Mouse (Mus musculus): ENCODE measurements around the gene Babam1.
A peak's percentile ranks its signal among the peaks of the same experiment; 100 is the strongest.

Babam1 gene

GRCm38 (mm10) chr8:71381421-71381970 lies 15.2 kb upstream of the Babam1 start, which contains the start of gene Nr2f6:
TSS of gene Nr2f6 (minus strand) at chr8:71381960.
- peak; percentile 66 for DNase-seq (ENCODE audit: low spot score)

DNA sequence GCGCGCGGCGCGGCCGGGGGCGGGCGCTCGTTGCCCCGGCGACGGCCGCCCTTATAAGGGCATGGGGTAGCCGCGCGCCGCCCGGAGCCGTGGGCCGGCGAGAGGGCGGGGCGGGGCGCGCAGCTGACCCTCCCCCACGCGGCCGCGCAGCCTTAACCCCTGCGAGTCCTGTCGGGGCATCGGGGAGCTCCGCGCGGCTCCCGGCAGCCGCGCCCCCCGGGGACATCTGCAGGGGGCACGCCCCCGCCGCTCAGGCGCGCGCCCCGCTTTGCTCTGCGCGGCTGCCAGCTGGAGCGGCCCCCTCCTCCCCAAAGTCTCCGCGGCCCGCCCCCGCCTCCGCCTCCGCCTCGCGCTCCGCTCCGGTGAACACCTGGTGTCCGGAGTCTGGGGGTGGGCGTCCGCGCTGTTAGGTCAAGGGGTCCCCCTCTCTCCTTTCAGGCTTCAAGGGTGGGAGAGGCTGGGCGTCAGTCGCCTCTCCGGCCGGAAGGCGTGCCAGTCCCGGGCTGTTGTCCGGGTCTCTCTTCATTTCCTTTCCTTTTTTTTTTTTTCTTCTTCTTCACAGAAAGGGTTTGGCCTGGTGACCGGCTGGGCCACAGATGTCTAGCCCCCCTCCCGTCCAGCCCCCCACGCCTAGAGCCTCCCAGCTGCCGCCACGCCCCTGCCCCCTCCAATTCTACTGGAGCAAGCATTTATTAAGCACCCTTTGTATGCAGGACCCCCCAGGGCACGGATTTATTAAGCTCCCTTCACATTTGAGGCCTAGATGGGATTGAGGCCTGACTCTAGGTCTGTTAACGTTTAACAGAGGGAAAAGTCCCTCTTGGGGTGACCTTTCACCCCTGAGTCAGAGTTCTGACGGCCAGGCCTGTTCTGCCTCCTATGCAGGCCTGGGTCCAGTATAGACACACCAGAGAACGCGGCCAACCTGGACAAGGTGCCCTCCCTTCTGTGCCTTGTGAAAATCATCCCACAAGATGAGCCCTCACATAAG lies 14.4 kb upstream of the Babam1 start:
- DNase-seq (ENCODE audit: low spot score): peak; percentile 67

- DNase-seq (ENCODE audit: low spot score): no peak
Measured at GRCm38 (mm10) chr8:71383396-71383795, 13.3 kb upstream of the Babam1 start.

GRCm38 (mm10) chr8:71383860-71384259 lies 12.8 kb upstream of the Babam1 start:
- no peak for DNase-seq (ENCODE audit: low spot score)

GRCm38 (mm10) chr8:71385212-71385835 lies 11.3 kb upstream of the Babam1 start:
- DNase-seq (ENCODE audit: low spot score): no peak

- DNase-seq (ENCODE audit: low spot score): no peak
Measured at GRCm38 (mm10) chr8:71388267-71388666, 8.4 kb upstream of the Babam1 start.

DNA sequence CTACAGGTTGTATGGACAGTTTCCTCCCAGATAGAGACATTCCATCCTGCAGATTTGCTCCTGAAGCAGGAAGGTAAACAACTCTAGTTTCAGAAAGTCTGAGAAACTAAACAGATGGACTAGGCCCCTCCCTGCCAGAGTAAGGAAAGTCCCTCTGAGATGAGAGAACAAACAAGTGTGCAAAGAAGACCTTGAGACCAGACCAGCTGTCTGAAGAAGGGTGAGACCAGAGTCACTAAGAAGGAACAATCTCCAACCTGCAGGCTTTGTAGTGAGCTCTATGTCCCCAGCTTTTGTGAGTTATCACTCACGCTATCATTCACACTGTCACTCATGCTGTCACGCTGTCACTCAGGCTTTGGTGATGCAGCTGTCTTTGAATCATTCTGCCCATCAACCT lies 5.0 kb upstream of the Babam1 start:
- DNase-seq (ENCODE audit: low spot score): no peak

DNA sequence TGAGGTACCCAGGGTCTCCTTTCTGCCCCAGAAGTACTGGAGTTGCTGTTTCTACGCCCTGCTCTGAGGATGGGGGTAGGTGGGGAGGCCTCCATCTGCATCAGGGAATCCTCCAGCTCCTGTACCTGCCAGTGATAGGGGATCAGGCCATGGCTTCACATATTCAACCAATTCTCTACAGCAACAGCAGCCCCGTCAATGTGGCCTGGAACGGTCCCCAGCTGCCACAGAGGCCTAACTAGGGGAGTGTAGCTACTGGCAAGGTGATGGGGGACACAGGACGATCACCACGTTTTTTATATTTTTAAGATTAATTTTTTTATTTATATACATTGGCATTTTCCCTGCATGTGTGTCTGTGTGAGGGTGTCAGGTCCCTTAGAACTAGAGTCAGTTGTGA lies 4.3 kb upstream of the Babam1 start:
- DNase-seq (ENCODE audit: low spot score): no peak

DNA sequence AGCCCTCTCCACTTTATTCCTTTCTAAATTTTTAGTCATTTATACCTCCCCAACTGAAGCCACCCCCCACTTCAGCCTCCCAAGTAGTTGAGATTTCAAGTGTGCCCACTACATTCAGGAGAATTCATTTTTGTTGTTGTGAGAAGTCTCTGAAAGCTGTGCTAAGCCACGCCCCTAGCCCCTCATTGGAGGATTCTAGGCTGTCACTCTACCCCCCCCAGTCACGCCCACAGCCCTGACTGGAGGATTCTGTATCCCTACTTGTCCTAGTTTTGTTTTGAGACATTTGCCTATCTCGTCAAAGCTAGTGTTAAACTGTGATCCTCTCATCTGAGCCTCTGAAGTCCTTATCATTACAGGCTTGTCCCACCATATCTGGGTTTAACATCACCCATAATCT lies 3.8 kb upstream of the Babam1 start:
- no peak for DNase-seq (ENCODE audit: low spot score)

GRCm38 (mm10) chr8:71394481-71394880 lies 2.2 kb upstream of the Babam1 start:
- no peak for DNase-seq (ENCODE audit: low spot score)

DNA sequence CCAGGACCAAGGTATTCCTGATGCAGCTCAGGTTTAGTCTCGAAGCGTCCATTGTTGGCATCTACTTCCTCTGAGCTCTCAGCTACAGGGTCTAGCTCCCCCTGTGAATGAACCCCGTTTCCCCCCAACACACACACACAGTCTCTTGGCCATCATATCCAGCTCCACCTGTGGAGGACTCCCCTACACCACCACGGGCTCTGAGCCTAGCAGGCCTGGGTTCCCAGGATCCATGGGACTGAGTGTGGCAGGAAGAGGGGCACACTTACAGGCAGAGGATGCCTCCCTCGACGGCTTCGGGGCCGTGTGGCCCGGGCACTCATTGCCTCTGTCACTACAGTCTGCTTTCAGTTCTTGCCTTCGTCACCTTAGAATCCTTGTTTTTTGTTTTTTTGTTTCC lies 1.6 kb upstream of the Babam1 start:
- DNase-seq (ENCODE audit: low spot score): no peak

- no peak for DNase-seq (ENCODE audit: low spot score)
Measured at GRCm38 (mm10) chr8:71395629-71396028, 1.0 kb upstream of the Babam1 start, which contains the start of gene Ushbp1. TSS of gene Ushbp1 (minus strand) at chr8:71395802.

DNA sequence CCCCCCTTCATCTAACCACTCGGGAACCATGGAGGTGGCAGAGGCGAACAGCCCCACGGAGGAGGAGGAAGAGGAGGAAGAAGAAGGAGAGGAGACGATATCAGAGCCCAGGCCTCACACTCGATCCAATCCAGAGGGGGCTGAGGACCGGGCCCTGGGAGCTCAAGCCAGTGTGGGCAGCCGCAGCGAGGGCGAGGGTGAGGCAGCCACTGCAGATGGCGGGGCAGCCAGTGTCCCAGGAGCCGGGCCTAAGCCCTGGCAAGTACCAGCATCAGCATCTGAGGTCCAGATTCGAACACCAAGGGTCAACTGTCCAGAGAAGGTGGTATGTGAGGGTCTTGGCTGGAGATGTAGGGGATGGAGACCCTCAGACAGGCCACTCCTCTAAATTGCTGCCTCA lies 1.0 kb downstream of the Babam1 start:
- no peak for DNase-seq (ENCODE audit: low spot score)

GRCm38 (mm10) chr8:71400826-71401225 lies 4.2 kb downstream of the Babam1 start:
- no peak for DNase-seq (ENCODE audit: low spot score)

GRCm38 (mm10) chr8:71401454-71401853 lies 4.8 kb downstream of the Babam1 start:
- no peak for DNase-seq (ENCODE audit: low spot score)

- no peak for DNase-seq (ENCODE audit: low spot score)
Measured at GRCm38 (mm10) chr8:71402446-71402964, 5.8 kb downstream of the Babam1 start.

DNA sequence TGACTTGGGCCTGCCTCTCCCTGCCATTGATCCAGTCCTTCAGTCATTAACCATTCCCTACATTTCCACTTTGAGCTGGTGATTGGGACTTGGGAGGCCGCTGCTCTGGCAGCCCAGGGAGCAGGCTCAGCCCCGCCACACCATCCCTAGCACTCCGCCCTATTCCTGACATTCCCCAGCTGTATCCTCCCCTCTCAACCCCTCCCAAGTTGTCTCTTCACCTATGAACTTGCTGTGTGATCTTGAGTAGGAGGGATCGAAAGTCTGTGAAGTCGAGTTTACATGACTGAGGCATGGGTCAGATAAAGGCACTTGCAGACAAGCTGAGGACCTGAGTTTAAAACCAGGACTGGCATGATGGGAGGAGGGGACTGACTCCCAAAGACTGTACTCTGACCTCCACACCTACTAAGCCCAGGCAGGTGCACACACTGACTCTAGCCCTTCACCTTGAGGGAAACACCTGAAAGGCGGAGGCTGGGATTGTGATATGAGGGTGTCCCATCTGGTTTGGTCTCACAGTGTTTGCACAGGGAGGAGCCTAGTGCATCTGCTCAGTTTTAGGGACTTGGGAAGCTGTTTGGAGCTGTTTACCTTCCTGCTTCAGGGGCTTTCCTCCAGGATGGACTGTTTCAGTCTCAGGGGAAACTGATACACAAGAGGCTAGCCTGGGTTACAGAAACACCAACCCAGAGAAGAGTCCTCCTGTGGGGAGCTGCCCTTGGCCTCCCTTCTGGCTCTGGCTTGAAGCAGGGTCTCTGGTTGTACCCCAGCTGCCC lies 6.6 kb downstream of the Babam1 start:
- DNase-seq (ENCODE audit: low spot score): no peak

DNA sequence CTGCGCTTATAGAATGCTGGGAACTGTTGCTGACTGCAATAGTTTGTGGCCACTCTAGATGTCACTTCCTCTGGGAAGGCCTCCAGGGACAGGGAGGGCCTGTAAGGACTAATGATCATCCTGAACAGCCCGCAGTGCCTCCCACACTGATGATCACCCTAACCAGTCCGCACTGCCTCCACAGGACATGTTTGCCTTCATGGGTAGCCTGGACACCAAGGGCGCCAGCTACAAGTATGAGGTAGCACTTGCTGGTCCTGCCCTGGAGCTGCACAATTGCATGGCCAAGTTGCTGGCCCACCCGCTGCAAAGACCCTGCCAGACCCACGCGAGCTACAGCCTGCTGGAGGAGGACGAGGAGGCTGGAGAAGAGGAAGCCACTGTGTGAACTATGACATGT lies 7.3 kb downstream of the Babam1 start:
- DNase-seq (ENCODE audit: low spot score): no peak

DNA sequence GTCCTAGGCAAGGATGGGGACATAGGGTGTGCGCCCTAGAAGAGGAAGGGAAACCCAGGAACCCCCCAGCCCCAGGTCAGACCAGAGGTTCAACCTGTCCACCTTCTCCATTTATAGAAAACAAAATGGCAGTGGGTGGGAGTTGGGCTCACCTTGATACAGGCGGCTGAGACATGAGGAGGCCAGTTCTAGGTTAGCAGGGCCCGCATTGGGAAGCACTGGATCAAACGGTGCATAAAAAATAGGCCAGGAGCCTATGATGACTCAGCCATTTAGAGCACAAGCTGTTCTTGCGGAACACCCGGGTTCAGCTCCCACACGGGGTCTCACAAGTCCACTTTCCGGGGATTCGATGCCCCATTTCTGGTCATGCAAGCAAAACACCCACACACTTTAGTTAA lies 8.3 kb downstream of the Babam1 start:
- DNase-seq (ENCODE audit: low spot score): no peak

- peak; percentile 97 for DNase-seq (ENCODE audit: low spot score)
Measured at GRCm38 (mm10) chr8:71405401-71406098, 8.9 kb downstream of the Babam1 start, which contains the start of gene Ankle1. TSS of gene Ankle1 (plus strand) at chr8:71406010.

All from ovary, postnatal 10 days (tissue).